Mouse (Mus musculus) G1E (cell line): ENCODE measurements around the gene Uap1. TPM values are rescaled to one million over a fixed set of nuclear protein-coding genes. Genes with fewer than 3 reads are reported as not detected.

Experiments used
- ATAC-seq: 2 replicates; pipeline ENCODE4 v1.8.0; 2016; ENCODE audit warnings: mild to moderate bottlenecking; ENCODE audit not compliant: insufficient number of reproducible peaks, poor library complexity, low FRiP score, severe bottlenecking; ENCODE audit errors: extremely low read depth
- DNase-seq: peaks from one replicate; pipeline ENCODE4 v3.0.0; 2012; ENCODE audit warnings: low spot score
- H3K27me3 ChIP-seq: 2 replicates; pipeline ENCODE4 v1.6.1; 2012; ENCODE audit warnings: mild to moderate bottlenecking, low read length, inconsistent platforms; ENCODE audit not compliant: insufficient read depth
- H3K36me3 ChIP-seq: replicated peaks from 2 replicates; pipeline ENCODE3; 2012; ENCODE audit warnings: mild to moderate bottlenecking, inconsistent platforms
- H3K4me1 ChIP-seq: 2 replicates; pipeline ENCODE4 v1.6.1; 2012; ENCODE audit warnings: low read depth, low read length, inconsistent platforms, mixed read lengths; ENCODE audit not compliant: insufficient read depth
- H3K4me3 ChIP-seq: 2 replicates; pipeline ENCODE4 v1.5.1; 2012; ENCODE audit warnings: low read depth, mild to moderate bottlenecking, inconsistent platforms, low read length, moderate library complexity, mixed read lengths
- H3K9me3 ChIP-seq: replicated peaks from 2 replicates; pipeline ENCODE4 v1.6.1; 2012; ENCODE audit warnings: inconsistent platforms
- CTCF ChIP-seq: IDR thresholded peaks from 2 replicates; pipeline ENCODE4 v1.5.1; 2012; ENCODE audit warnings: low read depth, low read length, inconsistent platforms, mixed read lengths
- GATA1 ChIP-seq: IDR thresholded peaks from 2 replicates; pipeline ENCODE4 v1.6.1; 2012; ENCODE audit warnings: borderline replicate concordance, low read length, inconsistent platforms, mixed read lengths
- GATA2 ChIP-seq: IDR thresholded peaks from 2 replicates; pipeline ENCODE4 v1.6.1; 2012; ENCODE audit warnings: low read depth, low read length, inconsistent platforms, borderline replicate concordance
- POLR2AphosphoS5 ChIP-seq: IDR thresholded peaks from 2 replicates; pipeline ENCODE4 v1.6.1; 2012; ENCODE audit warnings: low read depth, low read length, inconsistent platforms; ENCODE audit not compliant: insufficient replicate concordance
- TAL1 ChIP-seq: conservative IDR thresholded peaks from 2 replicates; pipeline ENCODE4 v1.6.1; 2012; ENCODE audit warnings: low read depth, low read length, inconsistent platforms, mixed read lengths
- polyA plus RNA-seq: library from polyadenylated mRNA; stranded (reverse); fragments of >175 nt; gene quantifications from 2 replicates; pipeline ENCODE4 v1.2.3, GENCODE M21; 2012
- total RNA-seq, 2 experiments: library from RNA; stranded (forward) in 1 of 2; stranded (reverse) in 1 of 2; fragments of 200-1000 nt in 1 of 2; fragments of >200 nt in 1 of 2; fragmentation: Nextera tagmentation in 1 of 2; gene quantifications; 2 replicates each; pipeline ENCODE4 v1.2.3; 2014 to 2017

The Uap1 gene
- total and polyA plus RNA-seq, 3 experiments, result 24.1 to 530 (median 171) TPM

- peaks cover 82% of the 10 kb centered on the region for H3K36me3 ChIP-seq
- DNase-seq (no peak), ATAC-seq (no peak)
- no peak overlapping the region for H3K4me3 ChIP-seq
- H3K4me1 ChIP-seq, result peaks cover 36% of the 10 kb centered on the region
- H3K9me3 ChIP-seq, result no peaks in the 10 kb centered on the region
- TF ChIP-seq POLR2AphosphoS5 (no peak), CTCF (no peak), GATA1 (no peak), TAL1 (no peak), GATA2 (no peak)
- no peaks in the 10 kb centered on the region for H3K27me3 ChIP-seq
Observed at GRCm38 (mm10) chr1:170160397-170160938, 14.3 kb downstream of the Uap1 start.

GRCm38 (mm10) chr1:170159707-170160106 lies 15.1 kb downstream of the Uap1 start:
- ATAC-seq, result no peak

GRCm38 (mm10) chr1:170155761-170156160 lies 19.0 kb downstream of the Uap1 start:
- Histone ChIP-seq H3K4me3 (no peak overlapping the region), H3K36me3 (peaks cover 82% of the 10 kb centered on the region), H3K9me3 (no peaks in the 10 kb centered on the region), H3K4me1 (peaks cover 5% of the 10 kb centered on the region), H3K27me3 (no peaks in the 10 kb centered on the region)
- TF ChIP-seq TAL1, result no peak
- TF ChIP-seq POLR2AphosphoS5, result no peak
- no peak for TF ChIP-seq GATA1
- TF ChIP-seq GATA2, result no peak
- no peak for TF ChIP-seq CTCF
- DNase-seq (no peak), ATAC-seq (no peak)

More at GRCm38 (mm10) chr1:170159707-170160106, 15.1 kb downstream of the Uap1 start:
- Histone ChIP-seq H3K9me3 (no peaks in the 10 kb centered on the region), H3K4me3 (no peak overlapping the region), H3K27me3 (no peaks in the 10 kb centered on the region), H3K36me3 (peaks cover 83% of the 10 kb centered on the region), H3K4me1 (peaks cover 31% of the 10 kb centered on the region)
- no peak for DNase-seq
- TF ChIP-seq TAL1 (no peak), GATA1 (no peak), GATA2 (no peak), POLR2AphosphoS5 (no peak), CTCF (no peak)

GRCm38 (mm10) chr1:170155298-170155697 lies 19.5 kb downstream of the Uap1 start:
- H3K27me3 ChIP-seq, result no peaks in the 10 kb centered on the region
- no peak overlapping the region for H3K4me3 ChIP-seq
- peaks cover 81% of the 10 kb centered on the region for H3K36me3 ChIP-seq
- TF ChIP-seq TAL1 (no peak), POLR2AphosphoS5 (no peak), CTCF (no peak), GATA2 (no peak), GATA1 (no peak)
- H3K9me3 ChIP-seq, result no peaks in the 10 kb centered on the region
- ATAC-seq (0 out of 2 replicates have a peak, but pooled peaks have one; percentile 28), DNase-seq (no peak)
- 0 out of 2 replicates have a peak, but pooled peaks cover 2% of the 10 kb centered on the region for H3K4me1 ChIP-seq

GRCm38 (mm10) chr1:170153986-170154385 lies 20.8 kb downstream of the Uap1 start:
- H3K36me3 ChIP-seq, result peaks cover 81% of the 10 kb centered on the region
- no peaks in the 10 kb centered on the region for H3K9me3 ChIP-seq
- H3K4me1 ChIP-seq, result peaks cover 14% of the 10 kb centered on the region
- H3K4me3 ChIP-seq, result no peak overlapping the region
- TF ChIP-seq CTCF (no peak), GATA2 (no peak), POLR2AphosphoS5 (no peak), GATA1 (no peak), TAL1 (no peak)
- ATAC-seq (no peak), DNase-seq (no peak)
- H3K27me3 ChIP-seq, result no peaks in the 10 kb centered on the region

- H3K9me3 ChIP-seq, result no peaks in the 10 kb centered on the region
- ATAC-seq (no peak), DNase-seq (no peak)
- peaks cover 27% of the 10 kb centered on the region for H3K4me1 ChIP-seq
- no peaks in the 10 kb centered on the region for H3K27me3 ChIP-seq
- TF ChIP-seq POLR2AphosphoS5 (no peak), GATA2 (no peak), TAL1 (no peak), CTCF (no peak), GATA1 (no peak)
- H3K4me3 ChIP-seq, result no peak overlapping the region
- H3K36me3 ChIP-seq, result peaks cover 79% of the 10 kb centered on the region
Observed at GRCm38 (mm10) chr1:170152552-170152951, 22.2 kb downstream of the Uap1 start.
